Mouse (Mus musculus): ENCODE results near the gene Eif3d.

Eif3d gene

GRCm38 (mm10) chr15:77954362-77954761 is 16.3 kb downstream of the Eif3d start:
- in situ Hi-C loops (cut with MboI) = no loop called here

- in situ Hi-C loops (cut with MboI) = no loop called here
Observed at GRCm38 (mm10) chr15:77952921-77953320, 17.7 kb downstream of the Eif3d start.

GRCm38 (mm10) chr15:77949061-77949460 is 21.6 kb downstream of the Eif3d start:
- in situ Hi-C loops (cut with MboI) = no loop called here

GRCm38 (mm10) chr15:77945711-77946110 is 24.9 kb downstream of the Eif3d start:
- in situ Hi-C loops (cut with MboI) = no loop called here

GRCm38 (mm10) chr15:77941563-77941962 is 29.1 kb downstream of the Eif3d start:
- in situ Hi-C loops (cut with MboI) = no loop called here

GRCm38 (mm10) chr15:77938516-77938915 is 32.1 kb downstream of the Eif3d start:
- in situ Hi-C loops (cut with MboI) = no loop called here

- in situ Hi-C loops (cut with MboI) = no loop called here
Observed at GRCm38 (mm10) chr15:77935673-77936375, 34.8 kb downstream of the Eif3d start.

- in situ Hi-C loops (cut with MboI) = no loop called here
Observed at GRCm38 (mm10) chr15:77934968-77935367, 35.6 kb downstream of the Eif3d start.

GRCm38 (mm10) chr15:77934326-77934725 is 36.3 kb downstream of the Eif3d start:
- in situ Hi-C loops (cut with MboI) = no loop called here

GRCm38 (mm10) chr15:77933770-77934169 is 36.8 kb downstream of the Eif3d start:
- in situ Hi-C loops (cut with MboI) = no loop called here

- in situ Hi-C loops (cut with MboI) = no loop called here
Observed at GRCm38 (mm10) chr15:77933222-77933621, 37.4 kb downstream of the Eif3d start.

GRCm38 (mm10) chr15:77931689-77932016 is 39.0 kb downstream of the Eif3d start:
- in situ Hi-C loops (cut with MboI) = no loop called here

GRCm38 (mm10) chr15:77930986-77931688 is 39.5 kb downstream of the Eif3d start:
- in situ Hi-C loops (cut with MboI) = no loop called here

GRCm38 (mm10) chr15:77929804-77930203 is 40.8 kb downstream of the Eif3d start:
- in situ Hi-C loops (cut with MboI) = no loop called here

- in situ Hi-C loops (cut with MboI) = no loop called here
Observed at GRCm38 (mm10) chr15:77928673-77929331, 41.8 kb downstream of the Eif3d start, which contains the start of gene Txn2. Gene Txn2, minus strand, starts transcription at chr15:77929006.

- in situ Hi-C loops (cut with MboI) = no loop called here
Observed at GRCm38 (mm10) chr15:77928091-77928490, 42.5 kb downstream of the Eif3d start.

- in situ Hi-C loops (cut with MboI) = no loop called here
Observed at GRCm38 (mm10) chr15:77926921-77927320, 43.7 kb downstream of the Eif3d start.

GRCm38 (mm10) chr15:77925195-77925594 is 45.4 kb downstream of the Eif3d start:
- in situ Hi-C loops (cut with MboI) = no loop called here

GRCm38 (mm10) chr15:77923267-77924035 is 47.2 kb downstream of the Eif3d start:
- in situ Hi-C loops (cut with MboI) = no loop called here

- in situ Hi-C loops (cut with MboI) = no loop called here
Observed at GRCm38 (mm10) chr15:77922710-77923109, 47.9 kb downstream of the Eif3d start.

GRCm38 (mm10) chr15:77921636-77922035 is 49.0 kb downstream of the Eif3d start:
- in situ Hi-C loops (cut with MboI) = no loop called here

Measured in mature B cell (primary cell).